Mouse (Mus musculus): ENCODE measurements at regions not wholly inside any gene's neighbourhood (a gene's known extent, or its start where the extent isn't known, plus 50 kb on each side); places are given as distances from the start of the nearest gene placed in this dataset.

DNA sequence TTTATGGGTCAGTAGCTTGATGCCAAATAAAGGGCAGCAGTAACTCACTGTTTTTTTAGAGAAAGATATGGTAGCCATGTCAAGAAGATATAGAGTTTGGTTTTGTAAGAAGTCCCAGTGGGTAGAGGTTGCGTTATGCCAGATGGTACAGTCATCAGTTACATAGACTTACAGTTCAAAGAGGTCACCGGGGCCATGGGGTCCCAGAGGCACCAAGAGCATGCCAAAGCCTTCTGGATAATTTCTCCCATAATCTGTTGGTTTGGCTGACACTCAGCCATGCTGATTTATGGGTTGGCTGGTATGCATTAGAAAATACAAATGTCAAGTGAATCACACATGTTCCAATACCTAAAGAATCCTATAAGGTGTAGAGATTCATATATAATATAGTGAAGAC is 137.9 kb upstream of the Fbxl7 start:
- Histone ChIP-seq H3K4me3 (replicated peaks in 1 of 3; ENCODE audit: low read depth in 2 of 3, low read length in 2 of 3, poor library complexity in 1 of 3) (no peak overlapping the region), H3K79me2 (replicated peaks; ENCODE audit: control insufficient read depth, extremely low read depth, insufficient read depth, poor library complexity, severe bottlenecking) (no peaks in the 10 kb centered on the region), H3K27me3 (replicated peaks) (no peaks in the 10 kb centered on the region), H3K4me1 (ENCODE audit: control insufficient read depth in 1 of 2, insufficient read depth in 2 of 2) (no peaks in the 10 kb centered on the region), H3K27ac (ENCODE audit: insufficient read depth, low read depth) (no peak overlapping the region), H3K36me3 (replicated peaks in 1 of 2; ENCODE audit: control insufficient read depth in 1 of 2, insufficient read depth in 1 of 2, low read length in 1 of 2) (no peaks in the 10 kb centered on the region), H3K9ac (ENCODE audit: insufficient read depth, low read depth) (no peak overlapping the region), H3K4me2 (ENCODE audit: insufficient read depth, low read depth, poor library complexity, severe bottlenecking) (no peak overlapping the region), H3K9me3 (replicated peaks; ENCODE audit: low read length) (no peaks in the 10 kb centered on the region)
- no peak for TF ChIP-seq TBP (conservative IDR thresholded peaks at IDR 0.05; ENCODE audit: low read depth, low read length)
- TF ChIP-seq JUND (conservative IDR thresholded peaks at IDR 0.05; ENCODE audit: low read depth, low read length), result no peak
- TF ChIP-seq HCFC1 (IDR thresholded peaks at IDR 0.05; ENCODE audit: low read depth, low read length), result no peak
- no peak for TF ChIP-seq RAD21 (IDR thresholded peaks at IDR 0.05; ENCODE audit: low read depth, low read length)
- no peak for TF ChIP-seq SMC3 (IDR thresholded peaks at IDR 0.05; ENCODE audit: low read depth, low read length)
- no peak for TF ChIP-seq BHLHE40 (IDR thresholded peaks at IDR 0.05; ENCODE audit: low read depth, low read length)
- TF ChIP-seq CHD1 (IDR thresholded peaks at IDR 0.05; ENCODE audit: low read depth, low read length), result no peak
- TF ChIP-seq NRF1 (IDR thresholded peaks at IDR 0.05; ENCODE audit: low read depth, low read length), result no peak
- TF ChIP-seq MXI1 (IDR thresholded peaks at IDR 0.05; ENCODE audit: low read depth, low read length), result no peak
- no peak for TF ChIP-seq POLR2A (IDR thresholded peaks at IDR 0.05; ENCODE audit: low read depth, low read length)
- DNase-seq (ENCODE audit: extremely low read depth), result no peak
- dilution Hi-C loops (cut with MboI; ENCODE audit: extremely low pct_ligation_motif_present, extremely low pct_unique_long_range_greater_than_20kb, low sequenced_read_pairs), result no loop called here
- in situ Hi-C loops (cut with MboI; ENCODE audit: low pct_ligation_motif_present, low pct_unique_long_range_greater_than_20kb, low sequenced_read_pairs), result no loop called here

- no peaks in the 10 kb centered on the region for H3K27me3 ChIP-seq (replicated peaks)
- H3K4me2 ChIP-seq (ENCODE audit: insufficient read depth, low read depth, poor library complexity, severe bottlenecking), result no peak overlapping the region
- H3K27ac ChIP-seq (ENCODE audit: insufficient read depth, low read depth), result no peak overlapping the region
- H3K36me3 ChIP-seq (replicated peaks in 1 of 2; ENCODE audit: control insufficient read depth in 1 of 2, insufficient read depth in 1 of 2, low read length in 1 of 2), result no peaks in the 10 kb centered on the region
- no peak overlapping the region for H3K4me3 ChIP-seq (replicated peaks in 1 of 3; ENCODE audit: low read depth in 2 of 3, low read length in 2 of 3, poor library complexity in 1 of 3)
- in situ Hi-C loops (cut with MboI; ENCODE audit: low pct_ligation_motif_present, low pct_unique_long_range_greater_than_20kb, low sequenced_read_pairs), result no loop called here
- H3K79me2 ChIP-seq (replicated peaks; ENCODE audit: control insufficient read depth, extremely low read depth, insufficient read depth, poor library complexity, severe bottlenecking), result no peaks in the 10 kb centered on the region
- H3K4me1 ChIP-seq (ENCODE audit: control insufficient read depth in 1 of 2, insufficient read depth in 2 of 2), result no peaks in the 10 kb centered on the region
- dilution Hi-C loops (cut with MboI; ENCODE audit: extremely low pct_ligation_motif_present, extremely low pct_unique_long_range_greater_than_20kb, low sequenced_read_pairs), result no loop called here
- TF ChIP-seq MXI1 (IDR thresholded peaks at IDR 0.05; ENCODE audit: low read depth, low read length), result no peak
- H3K9ac ChIP-seq (ENCODE audit: insufficient read depth, low read depth), result no peak overlapping the region
- H3K9me3 ChIP-seq (replicated peaks; ENCODE audit: low read length), result no peaks in the 10 kb centered on the region
- DNase-seq (ENCODE audit: extremely low read depth), result no peak
These were observed 148.4 kb upstream of the Fbxl7 start for GRCm38 (mm10) chr15:27043788-27044187.

- TF ChIP-seq ELF1 (IDR thresholded peaks at IDR 0.05; ENCODE audit: low read depth, low read length) (no peak), GABPA (IDR thresholded peaks at IDR 0.05; ENCODE audit: insufficient replicate concordance, low read depth, low read length) (no peak), BHLHE40 (IDR thresholded peaks at IDR 0.05; ENCODE audit: low read depth, low read length) (no peak), SIN3A (IDR thresholded peaks at IDR 0.05; ENCODE audit: low read length) (no peak), EP300 (IDR thresholded peaks at IDR 0.05; ENCODE audit: low read length) (no peak), TCF12 (IDR thresholded peaks at IDR 0.05; ENCODE audit: low read depth, low read length) (no peak), ZNF384 (IDR thresholded peaks at IDR 0.05; ENCODE audit: low read depth, low read length) (no peak), NRF1 (IDR thresholded peaks at IDR 0.05; ENCODE audit: low read depth, low read length) (no peak), CHD2 (IDR thresholded peaks at IDR 0.05; ENCODE audit: low read length) (no peak), PAX5 (IDR thresholded peaks at IDR 0.05; ENCODE audit: low read length) (no peak), RCOR1 (conservative IDR thresholded peaks at IDR 0.05; ENCODE audit: low read depth, low read length) (no peak), JUND (conservative IDR thresholded peaks at IDR 0.05; ENCODE audit: low read depth, low read length) (no peak)
- no peaks in the 10 kb centered on the region for H3K9me3 ChIP-seq (replicated peaks; ENCODE audit: low read length)
- no peak overlapping the region for H3K9ac ChIP-seq (ENCODE audit: insufficient read depth, low read depth)
- H3K36me3 ChIP-seq (replicated peaks in 1 of 2; ENCODE audit: control insufficient read depth in 1 of 2, insufficient read depth in 1 of 2, low read length in 1 of 2), result no peaks in the 10 kb centered on the region
- H3K4me3 ChIP-seq (replicated peaks in 1 of 3; ENCODE audit: low read depth in 2 of 3, low read length in 2 of 3, poor library complexity in 1 of 3), result no peak overlapping the region
- no peaks in the 10 kb centered on the region for H3K79me2 ChIP-seq (replicated peaks; ENCODE audit: control insufficient read depth, extremely low read depth, insufficient read depth, poor library complexity, severe bottlenecking)
- no peak overlapping the region for H3K27ac ChIP-seq (ENCODE audit: insufficient read depth, low read depth)
- H3K4me1 ChIP-seq (ENCODE audit: control insufficient read depth in 1 of 2, insufficient read depth in 2 of 2), result no peaks in the 10 kb centered on the region
- no peak overlapping the region for H3K4me2 ChIP-seq (ENCODE audit: insufficient read depth, low read depth, poor library complexity, severe bottlenecking)
- DNase-seq (ENCODE audit: extremely low read depth), result no peak
- no peaks in the 10 kb centered on the region for H3K27me3 ChIP-seq (replicated peaks)
- dilution Hi-C loops (cut with MboI; ENCODE audit: extremely low pct_ligation_motif_present, extremely low pct_unique_long_range_greater_than_20kb, low sequenced_read_pairs) (no loop called here), in situ Hi-C loops (cut with MboI; ENCODE audit: low pct_ligation_motif_present, low pct_unique_long_range_greater_than_20kb, low sequenced_read_pairs) (no loop called here)
These were observed 155.3 kb upstream of the Fbxl7 start for GRCm38 (mm10) chr15:27050673-27051072.

Data from CH12.LX (cell line).